In genomic region chr19:5649298-5649741, GRCm38 (mm10) we compare ENCODE assay signal across 8 mouse cellular contexts. TPM values are rescaled to one million over a fixed set of nuclear protein-coding genes. Genes with fewer than 3 reads are reported as not detected.
A peak's percentile ranks its signal among the peaks of the same experiment; 100 is the strongest.
DNase-seq lines count a peak whose midpoint lies in the region; ATAC-seq lines count a peak whose summit lies in the region.

No protein-coding gene starts in this region.

- peak; percentile 29 for ATAC-seq in activated CD4-positive, CD25-positive, alpha-beta regulatory T cell, adult 4 months
- ATAC-seq in forebrain, embryonic 15.5 days (replicated peaks), result no peak; the same call in 1 of the 2 replicates
- no peak for ATAC-seq in limb, embryonic 15.5 days (ENCODE audit: insufficient number of reproducible peaks, low FRiP score, low TSS enrichment, low read depth)

- peak overlapping the region; percentile 51 for H3K4me2 ChIP-seq in forebrain, embryonic 15.5 days (replicated peaks)
- peak overlapping the region; percentile 55 for H3K4me2 ChIP-seq in limb, embryonic 15.5 days

- no peak for DNase-seq in hindbrain, embryonic 10.5 days (ENCODE audit: low spot score)
- DNase-seq in monocyte, adult 2 months (ENCODE audit: low read depth in 1 of 2, low spot score in 2 of 2), result peak; percentile 52 to 55
- DNase-seq in frontal cortex, postnatal 25 days (ENCODE audit: low spot score in 2 of 2), result no peak
- DNase-seq in frontal cortex, postnatal 10 days (ENCODE audit: low spot score in 2 of 2), result no peak
- no peak for DNase-seq in layer of hippocampus, postnatal 14 days (ENCODE audit: low spot score in 2 of 2)

- H3K4me3 ChIP-seq in forebrain, embryonic 15.5 days, result peak overlapping the region; percentile 29
- H3K4me3 ChIP-seq in hindbrain, embryonic 10.5 days, result peak overlapping the region; percentile 45
- peak overlapping the region; percentile 30 for H3K4me3 ChIP-seq in limb, embryonic 15.5 days

- peaks cover 14% of the 10 kb centered on the region for H3K27me3 ChIP-seq in forebrain, embryonic 15.5 days
- H3K27me3 ChIP-seq in hindbrain, embryonic 10.5 days (ENCODE audit: insufficient read depth, poor library complexity, severe bottlenecking), result peaks cover 40% of the 10 kb centered on the region
- H3K27me3 ChIP-seq in limb, embryonic 15.5 days, result peaks cover 5% of the 10 kb centered on the region

- H3K27ac ChIP-seq in forebrain, embryonic 15.5 days (replicated peaks), result peak overlapping the region; percentile 77
- H3K27ac ChIP-seq in hindbrain, embryonic 10.5 days, result peak overlapping the region; percentile 84
- H3K27ac ChIP-seq in limb, embryonic 15.5 days, result peak overlapping the region; percentile 83

- H3K9me3 ChIP-seq in forebrain, embryonic 15.5 days, result no peaks in the 10 kb centered on the region
- H3K9me3 ChIP-seq in hindbrain, embryonic 10.5 days, result no peaks in the 10 kb centered on the region
- no peaks in the 10 kb centered on the region for H3K9me3 ChIP-seq in limb, embryonic 15.5 days

- H3K36me3 ChIP-seq in forebrain, embryonic 15.5 days, result peaks cover 31% of the 10 kb centered on the region
- H3K36me3 ChIP-seq in hindbrain, embryonic 10.5 days, result peaks cover 66% of the 10 kb centered on the region
- H3K36me3 ChIP-seq in limb, embryonic 15.5 days, result peaks cover 70% of the 10 kb centered on the region

- 75% methylated on average over 6 of the region's 6 CpGs for WGBS in forebrain, embryonic 15.5 days
- WGBS in hindbrain, embryonic 10.5 days, result 70% methylated on average over 6 of the region's 6 CpGs
- WGBS in limb, embryonic 15.5 days, result 67% methylated on average over 6 of the region's 6 CpGs

- peaks cover 18% of the 10 kb centered on the region for H3K4me1 ChIP-seq in forebrain, embryonic 15.5 days
- peaks cover 44% of the 10 kb centered on the region for H3K4me1 ChIP-seq in hindbrain, embryonic 10.5 days (replicated peaks)
- H3K4me1 ChIP-seq in limb, embryonic 15.5 days, result peaks cover 21% of the 10 kb centered on the region

- H3K9ac ChIP-seq in forebrain, embryonic 15.5 days (replicated peaks), result peak overlapping the region; percentile 47
- H3K9ac ChIP-seq in limb, embryonic 15.5 days, result no peak overlapping the region

RNA-seq across cellular contexts. Expression of gene Rela, which starts 12.0 kb away (rescaled TPM):
- 100 to 1,000 TPM in 1 of 2 experiments, 10 to 100 TPM in 1; 96.1 to 107 TPM for polyA plus RNA-seq in activated CD4-positive, CD25-positive, alpha-beta regulatory T cell, adult 4 months (2017; shearing (Covaris generic))
- 34.7 and 38.3 TPM in 2 replicates for polyA plus RNA-seq in forebrain, embryonic 15.5 days (2015; fragmentation: Nextera tagmentation; extraction: Ambion mirVana)
- 27.8 and 36.0 TPM in 2 replicates for polyA plus RNA-seq in hindbrain, embryonic 10.5 days (2016; fragmentation: Nextera tagmentation; extraction: Ambion mirVana)
- 57.3 and 62.0 TPM in 2 replicates for polyA plus RNA-seq in limb, embryonic 15.5 days (2015; fragmentation: Nextera tagmentation; extraction: Ambion mirVana)
- total RNA-seq in layer of hippocampus, postnatal 14 days (2021), result 10 to 100 TPM; 21.0 to 26.7 TPM

RNA-seq across cellular contexts. Expression of gene Sipa1, which starts 14.2 kb away (rescaled TPM):
- 10 to 100 TPM; 22.3 to 22.4 TPM for polyA plus RNA-seq in activated CD4-positive, CD25-positive, alpha-beta regulatory T cell, adult 4 months (2017; shearing (Covaris generic))
- 14.1 and 15.5 TPM in 2 replicates for polyA plus RNA-seq in forebrain, embryonic 15.5 days (2015; fragmentation: Nextera tagmentation; extraction: Ambion mirVana)
- 27.5 and 27.6 TPM in 2 replicates for polyA plus RNA-seq in hindbrain, embryonic 10.5 days (2016; fragmentation: Nextera tagmentation; extraction: Ambion mirVana)
- 31.1 and 31.2 TPM in 2 replicates for polyA plus RNA-seq in limb, embryonic 15.5 days (2015; fragmentation: Nextera tagmentation; extraction: Ambion mirVana)
- 10 to 100 TPM; 22.8 to 26.1 TPM for total RNA-seq in layer of hippocampus, postnatal 14 days (2021)

RNA-seq across cellular contexts. Expression of gene Map3k11, which starts 39.2 kb away (rescaled TPM):
- 1 to 10 TPM; 7.8 to 9.2 TPM for polyA plus RNA-seq in activated CD4-positive, CD25-positive, alpha-beta regulatory T cell, adult 4 months (2017; shearing (Covaris generic))
- polyA plus RNA-seq in forebrain, embryonic 15.5 days (2015; fragmentation: Nextera tagmentation; extraction: Ambion mirVana), result 12.2 and 13.0 TPM in 2 replicates
- polyA plus RNA-seq in hindbrain, embryonic 10.5 days (2016; fragmentation: Nextera tagmentation; extraction: Ambion mirVana), result 34.1 and 35.1 TPM in 2 replicates
- 22.7 and 24.9 TPM in 2 replicates for polyA plus RNA-seq in limb, embryonic 15.5 days (2015; fragmentation: Nextera tagmentation; extraction: Ambion mirVana)
- 10 to 100 TPM; 16.1 to 17.0 TPM for total RNA-seq in layer of hippocampus, postnatal 14 days (2021)

RNA-seq across cellular contexts. Expression of gene Kat5, which starts 39.3 kb away (rescaled TPM):
- polyA plus RNA-seq in activated CD4-positive, CD25-positive, alpha-beta regulatory T cell, adult 4 months (2017; shearing (Covaris generic)), result 10 to 100 TPM; 21.9 to 37.3 TPM
- 75.9 and 76.9 TPM in 2 replicates for polyA plus RNA-seq in forebrain, embryonic 15.5 days (2015; fragmentation: Nextera tagmentation; extraction: Ambion mirVana)
- 58.9 and 69.2 TPM in 2 replicates for polyA plus RNA-seq in hindbrain, embryonic 10.5 days (2016; fragmentation: Nextera tagmentation; extraction: Ambion mirVana)
- polyA plus RNA-seq in limb, embryonic 15.5 days (2015; fragmentation: Nextera tagmentation; extraction: Ambion mirVana), result 43.3 and 48.7 TPM in 2 replicates
- 10 to 100 TPM; 83.3 to 83.5 TPM for total RNA-seq in layer of hippocampus, postnatal 14 days (2021)

RNA-seq across cellular contexts. Expression of gene Pcnx3, which starts 39.4 kb away (rescaled TPM):
- polyA plus RNA-seq in activated CD4-positive, CD25-positive, alpha-beta regulatory T cell, adult 4 months (2017; shearing (Covaris generic)), result 10 to 100 TPM; 20.6 to 21.7 TPM
- polyA plus RNA-seq in forebrain, embryonic 15.5 days (2015; fragmentation: Nextera tagmentation; extraction: Ambion mirVana), result 27.6 and 29.1 TPM in 2 replicates
- polyA plus RNA-seq in hindbrain, embryonic 10.5 days (2016; fragmentation: Nextera tagmentation; extraction: Ambion mirVana), result 27.3 and 30.8 TPM in 2 replicates
- 18.5 and 20.9 TPM in 2 replicates for polyA plus RNA-seq in limb, embryonic 15.5 days (2015; fragmentation: Nextera tagmentation; extraction: Ambion mirVana)
- total RNA-seq in layer of hippocampus, postnatal 14 days (2021), result 10 to 100 TPM; 66.3 to 72.2 TPM

Comparison
In these comparisons a context has a peak if more than half of its experiments do, and no peak if none do; other contexts are left out.
1. DNase-seq: peak in monocyte, adult 2 months (2 of 2); none in hindbrain, embryonic 10.5 days (single experiment), frontal cortex, postnatal 25 days (0 of 2), frontal cortex, postnatal 10 days (0 of 2) and layer of hippocampus, postnatal 14 days (0 of 2).
2. Peak in every context shown above with its lines, with median percentiles within 50 percentile points of each other: H3K27ac ChIP-seq and H3K4me3 ChIP-seq.